Mouse (Mus musculus): Measurements from ENCODE around the gene Myo3b. TPM values are rescaled to one million over a fixed set of nuclear protein-coding genes. Genes with fewer than 3 reads are reported as not detected.

Myo3b gene
- polyA plus RNA-seq, 1 experiment: 0.04 TPM

GRCm38 (mm10) chr2:70406846-70407245 lies 367.9 kb downstream of the Myo3b start:
- Histone ChIP-seq H3K4me2 (ENCODE audit: low read depth) (no peak overlapping the region), H3K4me3 (no peak overlapping the region), H3K79me2 (ENCODE audit: control insufficient read depth, insufficient read depth) (no peaks in the 10 kb centered on the region), H3ac (ENCODE audit: control insufficient read depth, insufficient read length) (no peak overlapping the region), H3K27me3 (ENCODE audit: control insufficient read depth, insufficient read depth, insufficient read length) (no peaks in the 10 kb centered on the region), H3K36me3 (ENCODE audit: control insufficient read depth, insufficient read depth) (no peaks in the 10 kb centered on the region)
- TF ChIP-seq POLR2A (IDR thresholded peaks at IDR 0.05; ENCODE audit: insufficient read length, low read depth) (no peak), REST (IDR thresholded peaks at IDR 0.05; ENCODE audit: insufficient read depth, insufficient read length) (no peak), E2F4 (IDR thresholded peaks at IDR 0.05; ENCODE audit: insufficient read depth) (no peak), CEBPB (IDR thresholded peaks at IDR 0.05; ENCODE audit: insufficient read depth, poor library complexity, severe bottlenecking) (no peak)

DNA sequence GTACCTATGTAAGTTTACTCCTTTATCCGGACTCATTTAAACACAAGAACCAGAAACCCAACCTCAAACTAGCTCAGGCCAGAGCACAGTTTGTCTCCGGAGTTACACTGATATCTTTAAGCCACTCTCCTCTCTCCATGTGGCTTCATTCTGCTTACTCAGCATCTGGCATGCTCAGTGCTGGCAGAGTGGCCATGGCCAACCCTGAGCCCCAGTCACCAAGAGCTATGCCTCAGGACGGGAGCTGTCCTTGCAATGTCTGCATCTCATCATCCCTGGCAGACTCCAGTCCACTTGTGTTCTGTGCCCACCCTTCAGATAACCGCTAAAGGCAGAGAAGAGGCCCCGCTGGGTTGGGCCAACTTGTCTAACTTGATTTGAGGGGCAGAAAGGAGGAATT lies 368.8 kb downstream of the Myo3b start:
- no peak for TF ChIP-seq REST (IDR thresholded peaks at IDR 0.05; ENCODE audit: insufficient read depth, insufficient read length)
- no peak for TF ChIP-seq POLR2A (IDR thresholded peaks at IDR 0.05; ENCODE audit: insufficient read length, low read depth)
- TF ChIP-seq TCF12 (IDR thresholded peaks at IDR 0.05; ENCODE audit: insufficient read depth, poor library complexity, severe bottlenecking): no peak
- TF ChIP-seq E2F4 (IDR thresholded peaks at IDR 0.05; ENCODE audit: insufficient read depth): no peak
- TF ChIP-seq POLR2AphosphoS2 (IDR thresholded peaks at IDR 0.05; ENCODE audit: insufficient read length, low read depth): no peak
- TF ChIP-seq TCF3 (IDR thresholded peaks at IDR 0.05; ENCODE audit: insufficient read length, low read depth): no peak
- TF ChIP-seq SRF (IDR thresholded peaks at IDR 0.05; ENCODE audit: control insufficient read depth, insufficient read length, low read depth): no peak
- TF ChIP-seq MYOG (IDR thresholded peaks at IDR 0.05; ENCODE audit: control insufficient read depth in 1 of 3, insufficient read depth in 1 of 3, insufficient read length in 2 of 3, low read depth in 2 of 3): no peak
- TF ChIP-seq USF1 (IDR thresholded peaks at IDR 0.05; ENCODE audit: low read depth): no peak
- TF ChIP-seq MAX (IDR thresholded peaks at IDR 0.05; ENCODE audit: low read depth): no peak
- TF ChIP-seq MYOD1 (IDR thresholded peaks at IDR 0.05; ENCODE audit: control insufficient read depth in 1 of 3, insufficient read length in 2 of 3, low read depth in 2 of 3): no peak
- no peak for TF ChIP-seq CEBPB (IDR thresholded peaks at IDR 0.05; ENCODE audit: insufficient read depth, poor library complexity, severe bottlenecking)
- H3K79me2 ChIP-seq (ENCODE audit: control insufficient read depth, insufficient read depth): no peaks in the 10 kb centered on the region
- no peak overlapping the region for H3K4me3 ChIP-seq
- H3K27me3 ChIP-seq (ENCODE audit: control insufficient read depth, insufficient read depth, insufficient read length): no peaks in the 10 kb centered on the region
- no peaks in the 10 kb centered on the region for H3K36me3 ChIP-seq (ENCODE audit: control insufficient read depth, insufficient read depth)
- H3K4me2 ChIP-seq (ENCODE audit: low read depth): no peak overlapping the region
- H3ac ChIP-seq (ENCODE audit: control insufficient read depth, insufficient read length): no peak overlapping the region

DNA sequence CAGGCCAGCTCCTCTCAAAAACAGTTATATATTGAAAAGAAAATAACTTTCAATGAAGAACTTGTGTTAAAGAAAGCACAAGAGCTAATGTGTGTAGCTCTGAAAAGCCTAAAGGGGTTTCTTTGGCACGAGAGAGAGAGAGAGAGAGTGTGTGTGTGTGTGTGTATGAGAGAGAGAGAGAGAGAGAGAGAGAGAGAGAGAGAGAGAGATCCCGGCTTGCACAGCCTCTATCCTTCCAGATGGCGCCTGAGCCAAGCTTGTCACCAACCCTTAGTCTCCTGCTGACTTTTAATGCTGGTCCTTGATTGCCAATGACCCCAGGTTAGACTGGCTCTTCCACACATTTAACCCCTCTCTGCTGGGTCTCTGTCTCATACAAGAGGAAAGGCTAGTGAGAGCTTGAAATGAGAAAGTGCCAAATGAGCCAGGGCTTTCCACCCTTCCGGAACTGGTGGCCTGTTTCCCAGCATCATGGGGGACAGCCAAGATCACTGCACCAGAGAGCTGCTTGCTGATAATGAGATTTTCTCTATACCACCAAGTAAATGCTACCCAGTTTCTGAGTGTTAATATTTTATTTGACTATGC lies 371.5 kb downstream of the Myo3b start:
- no peak for TF ChIP-seq CEBPB (IDR thresholded peaks at IDR 0.05; ENCODE audit: insufficient read depth, poor library complexity, severe bottlenecking)
- no peak for TF ChIP-seq TCF3 (IDR thresholded peaks at IDR 0.05; ENCODE audit: insufficient read length, low read depth)
- TF ChIP-seq E2F4 (IDR thresholded peaks at IDR 0.05; ENCODE audit: insufficient read depth): no peak
- TF ChIP-seq MAX (IDR thresholded peaks at IDR 0.05; ENCODE audit: low read depth): no peak
- TF ChIP-seq SRF (IDR thresholded peaks at IDR 0.05; ENCODE audit: control insufficient read depth, insufficient read length, low read depth): no peak
- no peak for TF ChIP-seq MYOG (IDR thresholded peaks at IDR 0.05; ENCODE audit: control insufficient read depth in 1 of 3, insufficient read depth in 1 of 3, insufficient read length in 2 of 3, low read depth in 2 of 3)
- TF ChIP-seq POLR2AphosphoS2 (IDR thresholded peaks at IDR 0.05; ENCODE audit: insufficient read length, low read depth): no peak
- TF ChIP-seq USF1 (IDR thresholded peaks at IDR 0.05; ENCODE audit: low read depth): no peak
- TF ChIP-seq TCF12 (IDR thresholded peaks at IDR 0.05; ENCODE audit: insufficient read depth, poor library complexity, severe bottlenecking): no peak
- TF ChIP-seq REST (IDR thresholded peaks at IDR 0.05; ENCODE audit: insufficient read depth, insufficient read length): no peak
- TF ChIP-seq MYOD1 (IDR thresholded peaks at IDR 0.05; ENCODE audit: control insufficient read depth in 1 of 3, insufficient read length in 2 of 3, low read depth in 2 of 3): no peak
- no peak for TF ChIP-seq POLR2A (IDR thresholded peaks at IDR 0.05; ENCODE audit: insufficient read length, low read depth)
- Histone ChIP-seq H3ac (ENCODE audit: control insufficient read depth, insufficient read length) (no peak overlapping the region), H3K4me3 (no peak overlapping the region), H3K27me3 (ENCODE audit: control insufficient read depth, insufficient read depth, insufficient read length) (no peaks in the 10 kb centered on the region), H3K79me2 (ENCODE audit: control insufficient read depth, insufficient read depth) (no peaks in the 10 kb centered on the region), H3K4me2 (ENCODE audit: low read depth) (no peak overlapping the region), H3K36me3 (ENCODE audit: control insufficient read depth, insufficient read depth) (no peaks in the 10 kb centered on the region)

- Histone ChIP-seq H3K4me3 (no peak overlapping the region), H3K36me3 (ENCODE audit: control insufficient read depth, insufficient read depth) (no peaks in the 10 kb centered on the region), H3K4me2 (ENCODE audit: low read depth) (no peak overlapping the region), H3ac (ENCODE audit: control insufficient read depth, insufficient read length) (no peak overlapping the region), H3K79me2 (ENCODE audit: control insufficient read depth, insufficient read depth) (no peaks in the 10 kb centered on the region), H3K27me3 (ENCODE audit: control insufficient read depth, insufficient read depth, insufficient read length) (no peaks in the 10 kb centered on the region)
- TF ChIP-seq TCF12 (IDR thresholded peaks at IDR 0.05; ENCODE audit: insufficient read depth, poor library complexity, severe bottlenecking) (no peak), REST (IDR thresholded peaks at IDR 0.05; ENCODE audit: insufficient read depth, insufficient read length) (no peak), CEBPB (IDR thresholded peaks at IDR 0.05; ENCODE audit: insufficient read depth, poor library complexity, severe bottlenecking) (no peak), POLR2A (IDR thresholded peaks at IDR 0.05; ENCODE audit: insufficient read length, low read depth) (no peak), MYOD1 (IDR thresholded peaks at IDR 0.05; ENCODE audit: control insufficient read depth in 1 of 3, insufficient read length in 2 of 3, low read depth in 2 of 3) (no peak), TCF3 (IDR thresholded peaks at IDR 0.05; ENCODE audit: insufficient read length, low read depth) (no peak), POLR2AphosphoS2 (IDR thresholded peaks at IDR 0.05; ENCODE audit: insufficient read length, low read depth) (no peak), USF1 (IDR thresholded peaks at IDR 0.05; ENCODE audit: low read depth) (no peak), MYOG (IDR thresholded peaks at IDR 0.05; ENCODE audit: control insufficient read depth in 1 of 3, insufficient read depth in 1 of 3, insufficient read length in 2 of 3, low read depth in 2 of 3) (no peak), MAX (IDR thresholded peaks at IDR 0.05; ENCODE audit: low read depth) (no peak), SRF (IDR thresholded peaks at IDR 0.05; ENCODE audit: control insufficient read depth, insufficient read length, low read depth) (no peak), E2F4 (IDR thresholded peaks at IDR 0.05; ENCODE audit: insufficient read depth) (no peak)
Observed at GRCm38 (mm10) chr2:70412315-70412714, 373.4 kb downstream of the Myo3b start.

Data from myocyte (in vitro differentiated cells).